Mouse (Mus musculus): ENCODE data around the gene P3h1.

The P3h1 gene

GRCm38 (mm10) chr4:119238661-119239060 lies 5.9 kb downstream of the P3h1 start:
- in situ Hi-C loops (cut with MboI): no loop called here

- in situ Hi-C loops (cut with MboI): no loop called here
Measured at GRCm38 (mm10) chr4:119239181-119239682, 6.5 kb downstream of the P3h1 start.

DNA sequence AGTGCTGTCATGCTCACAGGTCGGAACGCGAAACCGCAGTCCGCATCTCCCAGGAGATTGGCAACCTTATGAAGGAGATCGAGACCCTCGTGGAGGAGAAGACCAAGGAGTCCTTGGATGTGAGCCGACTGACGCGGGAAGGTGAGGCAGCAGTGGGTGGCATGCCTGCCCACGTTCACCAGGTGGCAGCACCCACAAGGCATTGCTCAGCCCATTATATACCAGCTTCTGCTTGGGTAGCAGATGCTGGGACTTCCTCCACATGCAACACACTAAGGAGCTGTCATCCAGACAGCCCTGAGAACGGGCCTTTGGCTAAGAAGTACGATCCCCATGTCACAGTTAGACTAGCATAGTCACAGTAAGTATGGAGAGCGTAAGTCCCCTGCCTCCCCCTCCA lies 8.9 kb downstream of the P3h1 start:
- in situ Hi-C loops (cut with MboI): no loop called here

DNA sequence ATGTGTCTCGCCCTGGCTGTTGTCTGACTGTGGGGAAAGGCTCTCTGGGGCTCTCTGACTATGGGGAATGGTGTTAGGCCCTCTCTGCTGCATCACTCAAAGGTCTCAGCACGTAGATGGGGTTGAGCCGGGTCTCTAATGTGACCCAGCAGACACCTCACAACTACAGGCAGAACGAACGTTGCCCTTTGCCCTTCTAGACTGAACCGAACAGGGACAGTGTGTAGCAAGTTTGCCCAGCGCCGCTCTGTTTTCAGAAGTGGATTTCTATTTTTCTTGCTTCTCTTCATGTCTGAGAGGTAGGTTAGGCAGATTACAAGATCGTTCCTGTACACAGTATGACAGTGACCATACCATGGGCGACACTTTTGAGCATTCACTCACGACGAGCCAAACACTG lies 9.9 kb downstream of the P3h1 start:
- in situ Hi-C loops (cut with MboI): no loop called here

DNA sequence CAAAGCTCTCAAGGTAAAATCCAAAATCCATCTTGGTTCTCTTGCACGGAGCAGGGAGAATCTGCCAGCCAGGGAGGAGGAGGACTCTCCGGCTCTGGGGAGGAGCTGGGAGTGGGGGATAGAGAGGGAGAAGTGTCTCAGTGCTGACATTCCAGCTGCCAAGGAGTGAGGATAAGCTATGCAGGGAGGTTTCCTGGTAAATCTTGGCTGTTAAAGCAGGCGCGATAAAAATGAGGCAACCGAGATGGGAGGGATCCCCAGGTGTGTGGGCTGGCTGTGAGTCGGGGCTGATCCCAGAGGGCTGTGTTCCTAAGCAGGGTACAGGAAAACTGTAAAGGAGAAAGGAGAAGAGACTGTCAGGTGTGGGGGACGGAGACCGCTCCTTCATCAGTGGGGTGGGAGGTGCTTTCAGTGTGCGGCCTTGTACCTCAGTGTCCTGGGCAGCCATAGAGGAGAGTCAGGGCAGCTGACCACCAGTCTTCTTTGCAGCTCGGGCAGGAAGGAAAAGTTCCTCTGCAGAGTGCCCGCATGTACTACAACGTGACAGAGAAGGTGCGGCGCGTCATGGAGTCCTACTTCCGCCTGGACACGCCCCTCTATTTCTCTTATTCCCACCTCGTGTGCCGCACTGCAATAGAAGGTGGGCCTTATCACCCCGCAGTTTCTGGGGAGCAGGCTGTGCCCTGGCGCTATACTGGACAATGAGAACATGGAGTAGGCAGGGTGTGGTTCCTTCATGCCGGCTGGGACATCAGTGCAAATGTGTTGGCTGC lies 11.9 kb downstream of the P3h1 start:
- in situ Hi-C loops (cut with MboI): no loop called here

GRCm38 (mm10) chr4:119245556-119245955 lies 12.8 kb downstream of the P3h1 start:
- in situ Hi-C loops (cut with MboI): no loop called here

DNA sequence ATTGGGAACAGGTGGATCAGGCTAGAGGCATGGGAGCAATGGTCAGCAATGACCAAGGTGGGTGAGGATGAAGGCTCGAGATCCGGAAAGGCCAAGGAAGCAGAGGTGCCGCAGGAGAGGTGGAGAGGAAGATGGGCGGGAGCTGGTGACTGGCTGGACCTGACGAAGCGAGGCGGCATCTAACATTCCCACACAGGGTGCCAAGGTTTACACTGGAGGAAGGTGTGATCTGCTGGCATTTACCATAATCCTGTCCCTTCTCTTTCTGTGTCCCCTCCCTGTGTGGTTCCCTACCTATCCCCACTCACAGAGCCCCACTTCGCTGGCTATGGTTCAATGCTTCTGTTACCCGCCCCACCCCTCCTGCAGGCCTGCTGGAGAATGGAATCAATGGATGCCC lies 13.2 kb downstream of the P3h1 start:
- in situ Hi-C loops (cut with MboI): no loop called here

DNA sequence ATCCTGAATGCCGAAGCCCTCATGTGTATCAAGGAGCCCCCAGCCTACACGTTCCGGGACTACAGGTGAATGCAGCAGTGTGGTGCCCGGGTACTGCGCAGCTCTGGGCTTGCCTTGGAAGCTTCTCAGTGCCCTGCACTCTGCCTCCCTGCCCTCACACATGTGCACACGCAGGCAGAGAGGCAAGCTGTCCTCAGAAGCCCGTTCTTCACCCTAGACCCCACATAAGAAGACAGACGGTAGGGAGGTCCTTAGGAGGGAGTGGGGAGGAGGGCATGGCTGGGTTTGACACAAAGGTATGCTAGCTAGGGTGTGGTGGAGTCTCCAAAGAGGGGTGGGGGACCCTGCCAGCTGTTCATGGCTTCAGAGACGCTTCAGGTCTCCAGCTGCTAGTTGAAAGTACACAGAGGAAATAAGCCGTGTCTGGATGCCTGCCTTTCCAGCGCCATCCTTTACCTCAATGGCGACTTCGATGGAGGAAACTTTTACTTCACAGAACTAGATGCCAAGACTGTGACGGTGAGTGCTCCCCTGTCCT lies 14.0 kb downstream of the P3h1 start:
- in situ Hi-C loops (cut with MboI): no loop called here

DNA sequence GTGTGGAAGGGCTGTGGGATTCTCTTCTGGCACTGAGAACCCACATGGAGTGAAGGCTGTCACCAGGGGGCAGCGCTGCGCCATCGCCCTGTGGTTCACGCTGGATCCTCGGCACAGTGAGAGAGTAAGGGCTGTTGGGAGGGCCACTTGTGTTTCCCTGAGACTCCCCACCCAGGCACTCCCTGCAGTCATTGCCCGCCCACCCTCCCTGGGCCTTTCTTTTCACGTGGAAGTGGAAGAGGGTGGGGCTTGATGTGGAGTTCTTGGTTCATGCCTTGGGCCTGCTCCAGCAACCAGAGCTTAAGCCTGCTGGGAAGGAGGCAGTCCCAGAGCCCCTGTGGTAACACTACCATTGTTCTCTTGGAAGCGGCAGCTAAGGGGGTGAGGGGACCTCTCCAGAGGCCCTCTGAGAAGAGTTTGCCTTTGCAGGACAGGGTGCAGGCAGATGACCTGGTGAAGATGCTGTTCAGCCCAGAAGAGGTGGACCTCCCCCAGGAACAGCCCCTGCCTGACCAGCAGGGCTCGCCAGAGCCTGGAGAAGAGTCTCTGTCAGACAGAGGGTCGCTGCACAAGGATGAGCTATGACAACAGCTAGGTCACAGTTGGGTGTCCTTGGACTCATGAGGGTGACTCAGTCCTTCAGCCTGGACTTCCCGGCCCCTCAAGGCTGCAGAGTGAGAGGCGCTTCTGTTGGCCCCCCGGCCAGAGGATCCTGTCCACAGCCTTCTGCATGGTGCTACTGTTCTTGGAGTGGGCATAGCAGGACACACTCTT lies 14.9 kb downstream of the P3h1 start:
- in situ Hi-C loops (cut with MboI): no loop called here

DNA sequence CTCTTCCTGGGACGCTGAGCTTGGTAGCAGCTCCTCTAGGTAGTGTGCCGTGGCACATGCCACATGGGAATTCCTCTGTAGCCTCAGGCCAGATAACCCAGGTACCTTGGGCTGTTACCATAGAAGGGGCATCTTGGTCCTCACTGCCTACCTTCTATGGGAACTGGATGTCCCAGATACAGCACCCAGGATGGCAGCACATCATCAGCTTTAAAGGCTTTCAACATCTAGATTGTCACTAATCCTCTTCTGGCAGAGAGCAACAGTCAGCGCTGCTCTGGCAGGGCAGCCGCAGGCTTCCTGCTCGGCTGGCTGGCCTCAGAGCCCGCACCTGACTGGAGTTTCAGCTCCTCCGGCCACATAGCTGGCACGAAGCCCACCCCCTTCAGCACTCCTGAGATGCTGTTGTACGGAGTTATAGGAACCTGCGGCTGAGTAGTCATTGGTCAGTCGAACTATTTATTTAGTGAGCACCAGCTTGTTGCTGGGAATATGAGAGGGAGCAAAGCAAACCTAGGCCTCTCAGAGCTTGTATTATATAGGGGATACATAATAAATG lies 15.8 kb downstream of the P3h1 start:
- in situ Hi-C loops (cut with MboI): no loop called here

DNA sequence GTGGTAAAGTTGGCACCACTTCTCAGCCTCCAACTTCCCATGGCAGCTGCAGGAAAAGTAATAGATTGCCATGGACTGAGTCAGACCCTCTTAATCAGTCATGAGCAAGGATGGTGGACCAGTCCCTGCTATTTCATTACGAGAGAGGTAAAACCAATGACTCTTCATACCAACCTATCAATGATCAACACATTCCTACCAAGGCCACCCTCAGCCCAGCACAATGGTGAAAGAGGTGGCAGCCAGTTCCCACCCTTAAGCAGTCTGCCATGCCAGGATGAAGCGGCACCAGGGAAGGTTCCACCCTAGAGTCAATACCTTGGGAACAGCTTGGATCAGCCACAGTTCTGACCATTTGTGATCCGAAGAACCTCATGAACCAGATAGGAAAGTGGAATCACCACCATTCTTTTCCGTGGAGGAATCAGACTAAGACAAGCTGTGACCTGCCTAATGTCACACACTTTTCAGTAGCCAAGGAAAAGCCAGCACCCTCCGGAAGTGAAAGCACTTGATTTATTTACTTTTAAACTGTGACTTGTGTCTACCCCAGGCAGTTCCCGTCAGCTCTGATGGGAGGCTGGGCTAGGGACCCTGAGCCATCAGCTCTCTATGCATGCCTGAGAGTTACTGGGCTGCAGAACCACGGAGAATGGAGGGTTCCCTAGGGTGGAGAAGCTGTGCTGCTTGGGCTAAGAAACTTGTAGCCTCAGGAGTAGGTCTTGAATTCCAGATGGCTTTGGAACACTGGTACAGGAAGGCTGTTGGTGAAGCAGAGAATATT lies 19.5 kb downstream of the P3h1 start:
- in situ Hi-C loops (cut with MboI): no loop called here

GRCm38 (mm10) chr4:119254012-119254618 lies 21.4 kb downstream of the P3h1 start:
- in situ Hi-C loops (cut with MboI): no loop called here

- in situ Hi-C loops (cut with MboI): no loop called here
Measured at GRCm38 (mm10) chr4:119255351-119255750, 22.6 kb downstream of the P3h1 start, which contains the start of gene Cldn19. Gene Cldn19, plus strand, starts transcription at chr4:119255414.

DNA sequence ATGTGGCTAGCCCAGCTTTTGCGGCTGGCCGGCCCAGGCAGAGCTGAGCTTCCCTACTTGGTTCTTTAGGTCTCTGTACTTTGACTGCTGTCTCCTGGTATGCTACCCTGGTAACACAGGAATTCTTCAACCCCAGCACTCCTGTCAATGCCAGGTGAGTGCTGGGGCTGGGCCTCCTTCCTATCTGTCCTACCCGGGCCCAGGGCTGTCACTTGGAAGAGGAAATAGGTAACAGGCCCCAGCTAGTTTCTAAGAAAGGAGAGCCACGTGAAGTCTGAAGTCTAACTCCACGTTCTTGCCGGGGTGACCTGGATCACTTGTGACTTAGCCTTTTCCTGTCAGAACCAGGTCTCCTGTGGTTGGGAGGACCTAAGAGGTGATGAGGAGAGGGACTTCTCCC lies 24.4 kb downstream of the P3h1 start:
- in situ Hi-C loops (cut with MboI): no loop called here

DNA sequence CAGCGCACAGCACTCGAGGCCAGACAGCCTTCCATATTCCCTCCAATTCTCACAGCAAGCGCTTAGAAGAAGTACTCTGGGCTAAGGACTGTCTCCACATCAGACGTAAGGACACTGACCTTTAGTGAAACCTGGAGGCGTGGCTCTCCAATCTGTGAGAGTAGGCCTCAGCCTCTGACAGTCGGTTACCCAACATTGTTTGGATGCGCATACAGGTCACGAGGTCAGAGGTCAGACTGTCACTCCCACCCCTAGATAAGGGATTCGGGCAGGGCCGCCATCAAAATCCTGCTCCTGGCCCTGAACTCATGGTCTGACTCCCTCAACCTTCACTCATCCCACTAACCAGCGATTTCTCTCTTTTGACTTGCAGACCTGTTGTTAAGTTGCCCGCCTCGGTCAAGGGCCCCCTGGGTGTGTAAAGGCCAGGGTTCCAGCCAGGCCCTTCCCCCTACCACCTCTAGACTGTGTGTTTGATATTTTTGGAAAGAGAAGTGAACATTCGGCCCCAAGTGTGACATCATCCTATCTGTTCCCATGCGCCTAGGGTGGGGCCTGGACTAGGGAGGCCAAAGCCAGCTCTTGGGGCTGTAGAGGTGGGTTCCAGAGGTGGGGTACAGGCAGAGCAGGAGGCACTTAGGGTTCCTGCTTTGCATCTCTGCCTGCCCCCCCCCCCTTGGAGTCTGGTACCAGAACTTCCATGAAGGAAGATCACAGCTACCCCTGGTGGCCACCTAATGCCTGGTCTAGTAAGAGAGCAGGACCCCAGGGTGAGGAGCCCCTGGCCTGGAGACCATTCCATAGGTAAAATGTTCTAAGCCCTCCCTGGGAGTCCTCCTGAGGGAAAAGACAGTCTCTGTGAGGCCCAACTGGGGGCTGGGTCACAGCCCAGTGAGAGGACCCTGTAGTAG lies 26.9 kb downstream of the P3h1 start:
- in situ Hi-C loops (cut with MboI): no loop called here

- in situ Hi-C loops (cut with MboI): no loop called here
Measured at GRCm38 (mm10) chr4:119261087-119261713, 28.5 kb downstream of the P3h1 start.

GRCm38 (mm10) chr4:119262483-119262882 lies 29.8 kb downstream of the P3h1 start:
- in situ Hi-C loops (cut with MboI): no loop called here

GRCm38 (mm10) chr4:119263459-119263858 lies 30.7 kb downstream of the P3h1 start:
- in situ Hi-C loops (cut with MboI): no loop called here

DNA sequence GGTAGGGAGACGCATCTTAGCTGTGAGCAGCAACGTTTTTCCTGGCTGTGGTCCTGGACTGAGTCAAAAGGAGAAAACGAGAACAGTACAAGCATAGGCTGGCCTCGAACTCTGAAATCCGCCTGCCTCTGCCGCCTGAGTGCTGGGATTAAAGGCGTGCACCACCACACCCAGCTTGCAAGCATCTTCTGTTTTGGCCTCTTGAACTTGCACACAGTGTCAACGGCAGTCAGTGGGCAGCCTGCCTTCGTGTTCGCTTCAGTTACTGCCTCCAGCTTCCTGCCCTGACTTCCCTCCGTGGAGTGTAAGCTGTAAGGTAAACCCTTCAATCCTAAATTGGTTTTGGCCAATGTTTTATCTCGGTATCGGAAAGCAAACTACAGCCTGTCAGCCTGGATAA lies 33.9 kb downstream of the P3h1 start:
- in situ Hi-C loops (cut with MboI): no loop called here

GRCm38 (mm10) chr4:119274627-119275026 lies 41.9 kb downstream of the P3h1 start:
- in situ Hi-C loops (cut with MboI): no loop called here

Measured in mature B cell (primary cell).